Mouse (Mus musculus) stomach, postnatal 0 days (tissue): ENCODE measurements around the gene Tenm1.

ENCODE experiments used
- CTCF ChIP-seq: IDR thresholded peaks from 2 replicates; pipeline ENCODE4 v1.5.1; 2016; ENCODE audit warnings: antibody characterized with exemption, low read depth, mild to moderate bottlenecking, moderate library complexity
- EP300 ChIP-seq: optimal IDR thresholded peaks from 2 replicates; pipeline ENCODE3; 2016; ENCODE audit warnings: antibody characterized with exemption

DNA sequence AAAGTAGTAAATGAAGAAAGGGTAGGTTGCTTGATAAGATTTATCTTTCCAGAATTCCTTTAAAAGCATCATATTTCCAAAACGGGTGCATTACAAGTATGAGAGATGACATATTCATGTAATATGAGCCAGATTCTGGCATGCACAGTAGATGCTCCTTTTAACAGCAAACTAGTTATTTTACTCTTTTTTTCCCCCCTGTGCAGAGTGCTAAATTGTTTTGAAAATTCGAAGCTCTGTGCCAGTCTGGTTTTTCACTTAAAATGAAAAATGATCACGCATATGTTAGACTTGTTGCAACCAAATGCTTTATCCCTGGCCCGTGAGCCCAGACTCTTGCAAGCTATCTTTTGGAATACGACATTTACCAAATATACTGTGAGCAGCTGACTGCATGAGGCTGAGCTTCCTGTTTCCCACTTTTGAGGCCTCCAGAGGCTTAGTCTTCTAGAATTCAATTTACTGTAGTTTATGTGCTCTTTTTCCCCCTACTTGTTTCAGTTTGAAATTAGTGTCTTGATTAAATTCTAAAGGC lies 226.6 kb downstream of the Tenm1 start:
- TF ChIP-seq CTCF (no peak), EP300 (no peak)
